Mouse (Mus musculus) forebrain, embryonic 16.5 days (tissue): Measurements from ENCODE around the gene Tmem164. TPM values are rescaled to one million over a fixed set of nuclear protein-coding genes. Genes with fewer than 3 reads are reported as not detected.

Experiments
- ATAC-seq: fragments of 200-750 bp; cut with Nextera tagmentation; 2 replicates; pipeline ENCODE4 v1.8.0; 2017; ENCODE audit warnings: mild to moderate bottlenecking, moderate library complexity
- H3K27ac ChIP-seq: fragments of 300-500 bp; sonication (generic); 2 replicates; pipeline ENCODE4 v1.5.1; 2014; ENCODE audit warnings: low read length, control low read depth
- H3K27me3 ChIP-seq: fragments of 300-500 bp; sonication (generic); replicated peaks from 2 replicates; pipeline ENCODE4 v1.6.1; 2014; ENCODE audit warnings: low read length; ENCODE audit not compliant: control insufficient read depth, insufficient read depth
- H3K36me3 ChIP-seq: fragments of 300-500 bp; sonication (generic); 2 replicates; pipeline ENCODE4 v1.6.1; 2014; ENCODE audit not compliant: control insufficient read depth, insufficient read depth
- H3K4me1 ChIP-seq: fragments of 300-500 bp; sonication (generic); replicated peaks from 2 replicates; pipeline ENCODE4 v1.6.1; 2014; ENCODE audit warnings: low read length; ENCODE audit not compliant: control insufficient read depth, insufficient read depth
- H3K4me2 ChIP-seq: fragments of 300-500 bp; sonication (generic); 2 replicates; pipeline ENCODE4 v1.6.1; 2014; ENCODE audit warnings: mild to moderate bottlenecking, low read length, control low read depth
- H3K4me3 ChIP-seq: fragments of 300-500 bp; sonication (generic); replicated peaks from 2 replicates; pipeline ENCODE4 v1.5.1; 2014; ENCODE audit warnings: mild to moderate bottlenecking, low read length, control low read depth
- H3K9ac ChIP-seq: fragments of 300-500 bp; sonication (generic); replicated peaks from 2 replicates; pipeline ENCODE4 v1.6.1; 2014; ENCODE audit warnings: low read depth, low read length, control low read depth
- H3K9me3 ChIP-seq: fragments of 300-500 bp; sonication (generic); 2 replicates; pipeline ENCODE4 v1.6.1; 2016; ENCODE audit warnings: low read length; ENCODE audit not compliant: control insufficient read depth
- WGBS: fragments of 180-500 bp; shearing (Covaris S2); extraction: QIAGEN DNeasy Blood & Tissue Kit; methylation state at CpG from one replicate; pipeline ENCODE4 v1.1.7; 2014; 5-methylcytosine and 5-hydroxymethylcytosine counted together
- polyA plus RNA-seq: library from polyadenylated mRNA; unstranded; fragments of >200 nt; fragmentation: Nextera tagmentation; extraction: Ambion mirVana; gene quantifications from 2 replicates; pipeline ENCODE4 v1.2.1, GENCODE M21; 2015

The Tmem164 gene
- polyA plus RNA-seq, 1 experiment from 2014 or later, result 24.0 TPM

- H3K27me3 ChIP-seq, result no peaks in the 10 kb centered on the region
- no peak overlapping the region for H3K4me3 ChIP-seq
- ATAC-seq, result no peak
- H3K27ac ChIP-seq, result no peak overlapping the region
- H3K36me3 ChIP-seq, result no peaks in the 10 kb centered on the region
- WGBS, result 77% methylated on average over 2 of the region's 2 CpGs
- H3K4me1 ChIP-seq, result no peaks in the 10 kb centered on the region
- H3K9me3 ChIP-seq, result no peaks in the 10 kb centered on the region
- H3K4me2 ChIP-seq, result no peak overlapping the region
- no peak overlapping the region for H3K9ac ChIP-seq
Observed at GRCm38 (mm10) chrX:142838841-142839240, 157.6 kb downstream of the Tmem164 start.

- 92% methylated on average over 7 of the region's 7 CpGs for WGBS
- no peaks in the 10 kb centered on the region for H3K27me3 ChIP-seq
- no peak overlapping the region for H3K27ac ChIP-seq
- H3K4me2 ChIP-seq, result no peak overlapping the region
- H3K9me3 ChIP-seq, result no peaks in the 10 kb centered on the region
- no peak for ATAC-seq
- no peaks in the 10 kb centered on the region for H3K4me1 ChIP-seq
- H3K36me3 ChIP-seq, result no peaks in the 10 kb centered on the region
- H3K9ac ChIP-seq, result no peak overlapping the region
- no peak overlapping the region for H3K4me3 ChIP-seq
Observed at GRCm38 (mm10) chrX:142839411-142839810, 158.2 kb downstream of the Tmem164 start.

DNA sequence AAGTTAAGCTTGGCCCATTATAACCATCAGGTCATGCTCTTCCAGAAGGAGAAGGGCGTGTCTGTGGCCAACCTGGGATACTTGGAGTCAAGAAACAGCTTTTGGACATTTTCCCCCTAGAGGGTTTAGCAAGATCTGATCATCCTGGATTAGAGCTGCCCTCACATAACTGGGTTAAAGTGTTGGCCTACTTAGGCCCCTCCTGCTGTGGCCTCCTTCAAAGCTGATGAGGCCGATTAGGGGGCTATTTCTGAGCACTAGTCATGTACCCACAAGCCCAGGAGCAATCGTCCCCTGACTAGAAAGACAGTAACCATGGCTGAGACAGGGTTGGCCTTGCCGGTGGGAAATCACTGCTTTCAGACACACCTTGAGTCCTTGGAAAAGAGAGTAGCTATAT, 160.7 kb downstream of the Tmem164 start:
- WGBS, result 72% methylated on average over 4 of the region's 4 CpGs
- Histone ChIP-seq H3K36me3 (no peaks in the 10 kb centered on the region), H3K9me3 (no peaks in the 10 kb centered on the region), H3K4me2 (no peak overlapping the region), H3K27ac (no peak overlapping the region), H3K9ac (no peak overlapping the region), H3K27me3 (no peaks in the 10 kb centered on the region), H3K4me3 (no peak overlapping the region), H3K4me1 (no peaks in the 10 kb centered on the region)
- no peak for ATAC-seq

- H3K9me3 ChIP-seq, result no peaks in the 10 kb centered on the region
- no peaks in the 10 kb centered on the region for H3K4me1 ChIP-seq
- H3K4me2 ChIP-seq, result no peak overlapping the region
- H3K27ac ChIP-seq, result no peak overlapping the region
- 83% methylated on average over 6 of the region's 6 CpGs for WGBS
- ATAC-seq, result no peak
- H3K27me3 ChIP-seq, result no peaks in the 10 kb centered on the region
- no peak overlapping the region for H3K9ac ChIP-seq
- H3K36me3 ChIP-seq, result no peaks in the 10 kb centered on the region
- H3K4me3 ChIP-seq, result no peak overlapping the region
Observed at GRCm38 (mm10) chrX:142846266-142846665, 165.1 kb downstream of the Tmem164 start.

- H3K27ac ChIP-seq, result no peak overlapping the region
- no peaks in the 10 kb centered on the region for H3K27me3 ChIP-seq
- H3K36me3 ChIP-seq, result no peaks in the 10 kb centered on the region
- no peak overlapping the region for H3K9ac ChIP-seq
- H3K4me1 ChIP-seq, result no peaks in the 10 kb centered on the region
- no peak overlapping the region for H3K4me3 ChIP-seq
- no peaks in the 10 kb centered on the region for H3K9me3 ChIP-seq
- 96% methylated on average over 9 of the region's 9 CpGs for WGBS
- no peak for ATAC-seq
- no peak overlapping the region for H3K4me2 ChIP-seq
Observed at GRCm38 (mm10) chrX:142848032-142848431, 166.8 kb downstream of the Tmem164 start.

DNA sequence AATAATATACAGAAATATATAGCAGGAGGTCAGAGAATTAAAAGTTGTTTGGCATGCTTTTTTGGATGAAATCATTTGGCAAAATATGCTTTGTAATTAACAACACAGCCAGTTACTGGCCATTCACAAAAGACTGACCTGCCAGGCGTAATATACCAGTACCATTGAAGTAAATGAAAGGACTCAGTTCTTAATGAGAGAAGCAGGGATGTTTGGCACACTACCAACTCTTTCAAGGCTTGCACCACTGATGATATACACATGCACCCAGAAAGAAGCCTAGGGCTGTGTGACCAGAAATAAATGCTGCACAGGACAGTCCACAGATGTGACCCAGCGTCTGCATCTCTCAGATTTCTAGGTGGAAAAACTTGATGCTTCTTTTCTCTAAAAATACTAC, 188.6 kb downstream of the Tmem164 start:
- WGBS, result 26% methylated on average over 2 of the region's 2 CpGs
- peak; percentile 67 for ATAC-seq
- no peaks in the 10 kb centered on the region for H3K9me3 ChIP-seq
- H3K36me3 ChIP-seq, result no peaks in the 10 kb centered on the region
- H3K4me3 ChIP-seq, result no peak overlapping the region
- H3K4me2 ChIP-seq, result no peak overlapping the region
- H3K9ac ChIP-seq, result no peak overlapping the region
- no peaks in the 10 kb centered on the region for H3K27me3 ChIP-seq
- no peaks in the 10 kb centered on the region for H3K4me1 ChIP-seq
- no peak overlapping the region for H3K27ac ChIP-seq

DNA sequence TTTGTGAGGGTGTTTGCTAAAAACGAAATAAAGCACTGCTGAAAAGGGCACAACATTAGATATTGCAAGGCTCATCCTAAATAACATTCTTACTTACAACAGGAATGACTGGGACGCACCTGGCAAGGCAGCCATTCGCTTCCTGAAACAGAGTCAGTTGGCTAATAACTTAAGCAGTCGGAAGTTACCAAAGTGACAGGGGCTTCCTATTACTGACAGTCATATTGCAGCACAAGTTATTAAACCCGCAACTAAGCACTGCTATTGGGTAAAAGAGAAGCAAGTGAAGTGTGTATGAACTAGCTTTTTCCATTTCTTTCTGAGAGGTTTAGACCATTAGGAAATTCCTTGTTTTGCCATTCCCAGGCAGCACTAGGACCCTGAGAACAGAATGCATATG, 201.0 kb downstream of the Tmem164 start:
- 85% methylated on average over 5 of the region's 5 CpGs for WGBS
- H3K9ac ChIP-seq, result no peak overlapping the region
- no peak overlapping the region for H3K27ac ChIP-seq
- no peaks in the 10 kb centered on the region for H3K27me3 ChIP-seq
- no peaks in the 10 kb centered on the region for H3K4me1 ChIP-seq
- H3K4me2 ChIP-seq, result no peak overlapping the region
- H3K36me3 ChIP-seq, result no peaks in the 10 kb centered on the region
- H3K9me3 ChIP-seq, result no peaks in the 10 kb centered on the region
- no peak overlapping the region for H3K4me3 ChIP-seq
- no peak for ATAC-seq

- Histone ChIP-seq H3K9me3 (no peaks in the 10 kb centered on the region), H3K4me1 (no peaks in the 10 kb centered on the region), H3K27ac (no peak overlapping the region), H3K36me3 (no peaks in the 10 kb centered on the region), H3K4me2 (no peak overlapping the region), H3K4me3 (no peak overlapping the region), H3K27me3 (peaks cover 3% of the 10 kb centered on the region; the same call in 1 of the 2 replicates), H3K9ac (no peak overlapping the region)
- WGBS, result 84% methylated on average over 4 of the region's 4 CpGs
- ATAC-seq, result no peak
Observed at GRCm38 (mm10) chrX:142883593-142883992, 202.4 kb downstream of the Tmem164 start.

- peaks cover 3% of the 10 kb centered on the region; the same call in 1 of the 2 replicates for H3K27me3 ChIP-seq
- H3K36me3 ChIP-seq, result no peaks in the 10 kb centered on the region
- H3K4me1 ChIP-seq, result no peaks in the 10 kb centered on the region
- H3K9ac ChIP-seq, result no peak overlapping the region
- H3K27ac ChIP-seq, result no peak overlapping the region
- H3K9me3 ChIP-seq, result no peaks in the 10 kb centered on the region
- H3K4me3 ChIP-seq, result no peak overlapping the region
- H3K4me2 ChIP-seq, result no peak overlapping the region
- WGBS, result 86% methylated on average over 7 of the region's 7 CpGs
- ATAC-seq, result no peak
Observed at GRCm38 (mm10) chrX:142885962-142886361, 204.8 kb downstream of the Tmem164 start.
